Mouse (Mus musculus) E14TG2a.4 (cell line): ENCODE measurements around the gene Slc35b1.

ENCODE experiments used
- H3K27me3 ChIP-seq: 2 replicates; pipeline ENCODE4 v1.6.1; 2014; ENCODE audit warnings: low read length, control low read depth; ENCODE audit not compliant: insufficient read depth
- H3K36me3 ChIP-seq: 2 replicates; pipeline ENCODE4 v1.6.1; 2014; ENCODE audit warnings: low read length, control low read depth; ENCODE audit not compliant: insufficient read depth
- H3K4me1 ChIP-seq: replicated peaks from 2 replicates; pipeline ENCODE4 v1.6.1; 2014; ENCODE audit warnings: low read depth, low read length, control low read depth
- H3K4me3 ChIP-seq: replicated peaks from 2 replicates; pipeline ENCODE4 v1.5.1; 2014; ENCODE audit warnings: mild to moderate bottlenecking, low read length
- H3K9me3 ChIP-seq: 2 replicates; pipeline ENCODE4 v1.6.1; 2014; ENCODE audit warnings: low read length, control low read depth
- CTCF ChIP-seq: conservative IDR thresholded peaks from 2 replicates; pipeline ENCODE4 v1.5.1; 2014; ENCODE audit warnings: low read length
- NANOG ChIP-seq: IDR thresholded peaks from 2 replicates; pipeline ENCODE4 v1.6.1; 2014; ENCODE audit warnings: borderline replicate concordance, low read length, mixed read lengths
- POU5F1 ChIP-seq: IDR thresholded peaks from 2 replicates; pipeline ENCODE4 v1.6.1; 2014; ENCODE audit warnings: low read length, borderline replicate concordance

Gene Slc35b1

DNA sequence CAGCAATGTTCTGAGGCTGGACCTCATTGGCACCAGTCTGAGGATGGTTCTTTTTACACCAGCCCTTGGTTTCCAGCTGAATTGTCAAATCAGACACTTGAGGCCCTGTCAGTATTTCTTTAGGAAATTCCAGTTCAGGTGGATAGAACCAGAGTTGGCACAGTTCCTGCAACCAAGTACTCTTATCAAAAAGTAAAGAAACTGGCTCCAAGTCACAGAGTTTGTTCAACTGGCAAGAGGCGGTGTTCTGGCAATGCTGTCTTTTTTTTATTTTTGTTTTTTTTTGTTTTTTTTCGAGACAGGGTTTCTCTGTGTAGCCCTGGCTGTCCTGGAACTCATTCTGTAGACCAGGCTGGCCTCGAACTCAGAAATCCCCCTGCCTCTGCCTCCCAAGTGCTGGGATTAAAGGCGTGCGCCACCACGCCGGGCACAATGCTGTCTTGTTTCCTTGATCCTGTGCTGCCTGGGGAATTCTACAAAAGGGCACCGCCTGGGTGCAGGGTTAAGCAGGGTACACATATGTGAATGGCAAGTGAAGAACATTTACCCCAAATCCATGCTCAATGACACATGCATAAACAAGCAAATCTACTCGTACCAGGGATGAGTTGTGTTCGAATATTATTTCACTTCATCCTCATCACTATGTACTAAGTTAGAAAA is 25.1 kb downstream of the Slc35b1 start:
- no peak for TF ChIP-seq POU5F1
- no peak for TF ChIP-seq CTCF
- TF ChIP-seq NANOG = no peak
- Histone ChIP-seq H3K27me3 (peaks cover 24% of the 10 kb centered on the region), H3K9me3 (peaks cover 5% of the 10 kb centered on the region), H3K36me3 (no peaks in the 10 kb centered on the region), H3K4me3 (no peak overlapping the region), H3K4me1 (peaks cover 12% of the 10 kb centered on the region)

- peaks cover 24% of the 10 kb centered on the region for H3K27me3 ChIP-seq
- TF ChIP-seq NANOG (no peak), CTCF (no peak), POU5F1 (no peak)
- no peak overlapping the region for H3K4me3 ChIP-seq
- H3K9me3 ChIP-seq = peaks cover 5% of the 10 kb centered on the region
- peaks cover 29% of the 10 kb centered on the region for H3K4me1 ChIP-seq
- peaks cover 4% of the 10 kb centered on the region; the same call in 1 of the 2 replicates for H3K36me3 ChIP-seq
Observed at GRCm38 (mm10) chr11:95411453-95412013, 27.0 kb downstream of the Slc35b1 start.

- no peak overlapping the region for H3K4me3 ChIP-seq
- peaks cover 24% of the 10 kb centered on the region for H3K27me3 ChIP-seq
- TF ChIP-seq NANOG = no peak
- TF ChIP-seq CTCF = no peak
- no peak for TF ChIP-seq POU5F1
- peaks cover 7% of the 10 kb centered on the region; the same call in 1 of the 2 replicates for H3K36me3 ChIP-seq
- H3K9me3 ChIP-seq = peaks cover 5% of the 10 kb centered on the region
- peaks cover 25% of the 10 kb centered on the region for H3K4me1 ChIP-seq
Observed at GRCm38 (mm10) chr11:95412615-95413014, 28.1 kb downstream of the Slc35b1 start.

DNA sequence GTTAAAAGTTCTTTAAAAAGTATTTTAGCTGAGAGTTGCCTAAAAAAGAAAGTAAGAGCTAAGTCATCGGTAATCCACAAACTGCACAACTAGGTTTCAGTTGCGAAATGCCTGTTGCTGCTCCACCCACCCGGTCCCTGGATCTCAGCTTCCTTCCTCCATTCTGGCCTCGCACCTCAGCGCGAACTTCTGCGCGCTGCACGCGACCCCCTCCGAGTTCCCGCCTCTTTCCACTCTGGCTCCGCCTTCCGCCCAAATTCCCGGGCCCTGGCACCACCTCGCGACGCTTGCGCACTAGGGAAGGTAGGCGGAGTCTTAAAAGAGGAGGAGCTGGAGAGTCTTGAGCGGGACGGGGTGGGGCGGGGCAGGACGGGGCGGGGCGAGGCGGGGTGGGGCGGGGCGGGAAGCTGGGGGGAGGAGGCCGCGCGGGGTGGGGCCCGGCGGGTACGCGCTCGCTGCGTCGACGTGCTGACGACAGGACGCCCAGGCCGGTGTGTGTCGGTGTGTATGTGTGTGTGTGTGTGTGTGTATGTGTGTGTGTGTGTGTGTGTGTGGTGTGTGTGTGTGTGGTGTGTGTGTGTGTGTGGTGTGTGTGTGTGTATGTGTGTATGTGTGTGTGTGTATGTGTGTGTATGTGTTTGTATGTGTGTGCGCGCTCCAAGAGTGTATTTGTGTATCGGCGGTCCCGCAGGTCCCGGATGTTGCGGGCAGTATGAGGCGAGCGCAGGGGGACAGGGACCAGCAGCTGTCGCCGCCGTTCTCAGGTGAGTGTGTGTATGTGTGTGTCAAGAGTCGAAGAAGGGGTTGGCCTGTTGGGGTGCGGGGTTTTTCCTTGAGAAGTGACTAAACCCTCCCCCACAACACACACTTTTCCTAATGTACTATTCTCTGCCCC is 29.4 kb downstream of the Slc35b1 start, which contains the start of gene Spop:
Gene Spop, plus strand, starts transcription at position 440 of the 895 bp plus-strand sequence.
- TF ChIP-seq NANOG (no peak), CTCF (no peak)
- H3K4me1 ChIP-seq = peaks cover 20% of the 10 kb centered on the region
- H3K9me3 ChIP-seq = peaks cover 5% of the 10 kb centered on the region
- H3K36me3 ChIP-seq = peaks cover 8% of the 10 kb centered on the region
- H3K27me3 ChIP-seq = peaks cover 24% of the 10 kb centered on the region
- peak within 1 kb of the TSS; percentile 87 for H3K4me3 ChIP-seq

DNA sequence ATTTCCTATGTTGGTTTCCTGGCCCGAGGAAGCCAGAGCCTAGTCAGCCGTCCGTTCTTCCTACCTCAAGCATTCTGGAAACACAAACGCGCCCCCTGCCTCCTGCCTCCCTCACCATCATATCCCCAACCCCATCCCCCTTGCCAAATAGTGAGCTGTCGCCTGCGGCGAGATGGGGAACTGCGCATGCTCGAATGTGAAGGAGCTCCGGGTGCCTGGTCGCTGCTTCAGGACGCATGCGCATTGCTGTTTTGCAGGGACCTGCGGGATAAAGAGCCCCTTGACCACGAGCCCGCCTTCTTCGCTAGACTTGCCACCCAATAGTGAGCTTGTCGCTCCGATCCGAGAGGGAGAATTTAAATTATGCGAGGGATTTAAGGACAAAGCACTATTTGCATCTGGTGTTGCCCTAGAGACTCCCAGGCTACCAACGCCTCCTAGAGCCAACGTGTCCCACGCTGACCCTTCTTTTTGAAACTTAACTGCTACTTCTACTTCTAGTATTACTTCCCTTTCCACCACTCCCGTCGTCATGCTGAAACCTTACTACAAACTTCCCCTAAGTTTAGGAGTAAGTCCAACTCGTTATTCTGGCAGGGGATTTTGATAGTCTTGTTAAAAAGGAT is 30.2 kb downstream of the Slc35b1 start:
- peaks cover 8% of the 10 kb centered on the region for H3K36me3 ChIP-seq
- TF ChIP-seq NANOG (no peak), POU5F1 (no peak), CTCF (no peak)
- peaks cover 20% of the 10 kb centered on the region for H3K4me1 ChIP-seq
- H3K27me3 ChIP-seq = peaks cover 24% of the 10 kb centered on the region
- H3K4me3 ChIP-seq = peak overlapping the region; percentile 87
- peaks cover 5% of the 10 kb centered on the region for H3K9me3 ChIP-seq

DNA sequence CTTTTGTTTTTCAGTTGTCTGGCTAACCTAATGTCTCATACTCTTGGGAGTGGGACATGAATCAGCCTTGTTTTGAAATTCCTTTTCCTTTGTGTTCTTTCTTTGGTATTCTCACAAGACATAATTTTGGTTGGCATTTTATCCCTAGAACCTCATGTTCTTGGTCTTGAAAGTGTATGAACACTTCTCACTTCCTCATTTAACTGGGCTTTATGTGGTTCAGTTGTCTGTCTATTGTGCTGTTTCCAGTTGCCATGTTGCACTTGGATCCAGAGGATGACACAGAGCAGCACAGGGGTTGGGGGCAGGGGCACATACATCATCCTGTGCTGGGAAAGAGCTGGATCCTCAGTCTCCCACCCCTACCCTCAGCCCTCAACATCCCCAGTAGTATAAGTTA is 31.4 kb downstream of the Slc35b1 start:
- TF ChIP-seq CTCF (no peak), NANOG (no peak), POU5F1 (no peak)
- H3K4me3 ChIP-seq = no peak overlapping the region
- peaks cover 24% of the 10 kb centered on the region for H3K4me1 ChIP-seq
- H3K27me3 ChIP-seq = peaks cover 22% of the 10 kb centered on the region
- peaks cover 8% of the 10 kb centered on the region for H3K36me3 ChIP-seq
- peaks cover 5% of the 10 kb centered on the region for H3K9me3 ChIP-seq

DNA sequence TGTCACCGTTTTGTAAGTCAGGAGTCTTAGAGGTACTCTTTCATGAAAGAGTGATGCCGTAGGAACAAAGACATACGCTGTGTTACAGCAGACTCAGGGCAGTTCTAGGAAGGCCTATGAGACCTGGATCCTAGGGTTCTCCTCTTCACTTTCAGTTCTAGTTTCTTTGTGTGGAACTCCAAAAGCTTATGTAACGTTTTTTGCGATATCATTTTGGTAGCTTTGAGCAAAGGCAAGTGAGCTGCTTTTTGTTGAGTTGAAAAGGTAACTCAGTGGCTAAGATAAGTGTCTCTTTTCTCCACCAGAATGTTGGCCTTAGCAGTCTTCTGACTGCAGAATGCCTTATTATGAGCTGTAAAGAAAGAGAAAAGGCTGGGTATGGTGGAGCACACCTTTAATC is 32.8 kb downstream of the Slc35b1 start:
- peaks cover 5% of the 10 kb centered on the region for H3K9me3 ChIP-seq
- peaks cover 24% of the 10 kb centered on the region for H3K4me1 ChIP-seq
- peaks cover 8% of the 10 kb centered on the region for H3K36me3 ChIP-seq
- H3K4me3 ChIP-seq = no peak overlapping the region
- H3K27me3 ChIP-seq = peaks cover 13% of the 10 kb centered on the region
- TF ChIP-seq NANOG (no peak), CTCF (no peak), POU5F1 (no peak)

- TF ChIP-seq POU5F1 = no peak
- no peak for TF ChIP-seq CTCF
- TF ChIP-seq NANOG = no peak
- H3K4me1 ChIP-seq = peaks cover 13% of the 10 kb centered on the region
- H3K4me3 ChIP-seq = no peak overlapping the region
- no peaks in the 10 kb centered on the region for H3K9me3 ChIP-seq
- no peaks in the 10 kb centered on the region for H3K27me3 ChIP-seq
- peaks cover 8% of the 10 kb centered on the region for H3K36me3 ChIP-seq
Observed at GRCm38 (mm10) chr11:95420880-95421435, 36.5 kb downstream of the Slc35b1 start.
